Mouse (Mus musculus) G1E (cell line): ENCODE measurements at regions not wholly inside any gene's neighbourhood (a gene's known extent, or its start where the extent isn't known, plus 50 kb on each side); places are given as distances from the start of the nearest gene placed in this dataset.
A peak's percentile ranks its signal among the peaks of the same experiment; 100 is the strongest.

Experiments
- ATAC-seq: 2 replicates; pipeline ENCODE4 v1.8.0; 2016; ENCODE audit warnings: mild to moderate bottlenecking; ENCODE audit not compliant: insufficient number of reproducible peaks, poor library complexity, low FRiP score, severe bottlenecking; ENCODE audit errors: extremely low read depth
- DNase-seq: peaks from one replicate; pipeline ENCODE4 v3.0.0; 2012; ENCODE audit warnings: low spot score
- H3K27me3 ChIP-seq: 2 replicates; pipeline ENCODE4 v1.6.1; 2012; ENCODE audit warnings: mild to moderate bottlenecking, low read length, inconsistent platforms; ENCODE audit not compliant: insufficient read depth
- H3K36me3 ChIP-seq: replicated peaks from 2 replicates; pipeline ENCODE3; 2012; ENCODE audit warnings: mild to moderate bottlenecking, inconsistent platforms
- H3K4me1 ChIP-seq: 2 replicates; pipeline ENCODE4 v1.6.1; 2012; ENCODE audit warnings: low read depth, low read length, inconsistent platforms, mixed read lengths; ENCODE audit not compliant: insufficient read depth
- H3K4me3 ChIP-seq: 2 replicates; pipeline ENCODE4 v1.5.1; 2012; ENCODE audit warnings: low read depth, mild to moderate bottlenecking, inconsistent platforms, low read length, moderate library complexity, mixed read lengths
- H3K9me3 ChIP-seq: replicated peaks from 2 replicates; pipeline ENCODE4 v1.6.1; 2012; ENCODE audit warnings: inconsistent platforms
- CTCF ChIP-seq: IDR thresholded peaks from 2 replicates; pipeline ENCODE4 v1.5.1; 2012; ENCODE audit warnings: low read depth, low read length, inconsistent platforms, mixed read lengths
- GATA1 ChIP-seq: IDR thresholded peaks from 2 replicates; pipeline ENCODE4 v1.6.1; 2012; ENCODE audit warnings: borderline replicate concordance, low read length, inconsistent platforms, mixed read lengths
- GATA2 ChIP-seq: IDR thresholded peaks from 2 replicates; pipeline ENCODE4 v1.6.1; 2012; ENCODE audit warnings: low read depth, low read length, inconsistent platforms, borderline replicate concordance
- POLR2AphosphoS5 ChIP-seq: IDR thresholded peaks from 2 replicates; pipeline ENCODE4 v1.6.1; 2012; ENCODE audit warnings: low read depth, low read length, inconsistent platforms; ENCODE audit not compliant: insufficient replicate concordance
- TAL1 ChIP-seq: conservative IDR thresholded peaks from 2 replicates; pipeline ENCODE4 v1.6.1; 2012; ENCODE audit warnings: low read depth, low read length, inconsistent platforms, mixed read lengths

GRCm38 (mm10) chr16:75263903-75264302, 322.0 kb downstream of the Lipi start:
- Histone ChIP-seq H3K36me3 (no peaks in the 10 kb centered on the region), H3K4me1 (no peaks in the 10 kb centered on the region), H3K27me3 (peaks cover 2% of the 10 kb centered on the region; the same call in 1 of the 2 replicates), H3K9me3 (no peaks in the 10 kb centered on the region), H3K4me3 (no peak overlapping the region)
- no peak for ATAC-seq
- no peak for DNase-seq
- TF ChIP-seq POLR2AphosphoS5 (no peak), GATA1 (no peak), TAL1 (no peak), CTCF (no peak), GATA2 (no peak)

DNA sequence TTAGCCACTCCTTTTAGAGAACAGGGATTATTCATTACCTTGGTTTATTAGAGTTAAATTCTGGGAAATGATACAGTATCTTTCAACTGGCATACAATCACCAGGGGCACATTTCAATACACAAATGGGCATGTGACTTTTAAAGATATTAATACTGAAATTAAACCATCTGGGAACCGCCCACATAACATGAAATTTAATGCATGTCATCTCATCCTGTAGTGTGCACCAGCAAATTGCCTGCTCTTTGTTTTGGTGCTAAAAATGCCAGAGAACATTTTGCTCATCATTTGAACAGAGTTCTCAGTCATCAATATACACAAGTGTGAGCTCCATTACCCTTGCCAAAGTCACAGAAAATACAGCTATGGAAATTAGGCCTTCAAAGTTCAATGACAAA, 330.9 kb downstream of the Lipi start:
- no peak overlapping the region for H3K4me3 ChIP-seq
- no peak for ATAC-seq
- no peaks in the 10 kb centered on the region for H3K27me3 ChIP-seq
- no peak for TF ChIP-seq POLR2AphosphoS5
- no peak for TF ChIP-seq GATA2
- no peak for TF ChIP-seq TAL1
- TF ChIP-seq CTCF: no peak
- no peak for TF ChIP-seq GATA1
- DNase-seq: no peak
- H3K36me3 ChIP-seq: no peaks in the 10 kb centered on the region
- H3K4me1 ChIP-seq: no peaks in the 10 kb centered on the region
- H3K9me3 ChIP-seq: no peaks in the 10 kb centered on the region

- no peaks in the 10 kb centered on the region for H3K9me3 ChIP-seq
- TF ChIP-seq CTCF (no peak), TAL1 (no peak), GATA1 (no peak)
- no peaks in the 10 kb centered on the region for H3K36me3 ChIP-seq
- H3K27me3 ChIP-seq: no peaks in the 10 kb centered on the region
- ATAC-seq: no peak
- H3K4me3 ChIP-seq: no peak overlapping the region
- no peak for DNase-seq
- H3K4me1 ChIP-seq: no peaks in the 10 kb centered on the region
These were observed 336.7 kb downstream of the Lipi start for GRCm38 (mm10) chr16:75249170-75249569.

DNA sequence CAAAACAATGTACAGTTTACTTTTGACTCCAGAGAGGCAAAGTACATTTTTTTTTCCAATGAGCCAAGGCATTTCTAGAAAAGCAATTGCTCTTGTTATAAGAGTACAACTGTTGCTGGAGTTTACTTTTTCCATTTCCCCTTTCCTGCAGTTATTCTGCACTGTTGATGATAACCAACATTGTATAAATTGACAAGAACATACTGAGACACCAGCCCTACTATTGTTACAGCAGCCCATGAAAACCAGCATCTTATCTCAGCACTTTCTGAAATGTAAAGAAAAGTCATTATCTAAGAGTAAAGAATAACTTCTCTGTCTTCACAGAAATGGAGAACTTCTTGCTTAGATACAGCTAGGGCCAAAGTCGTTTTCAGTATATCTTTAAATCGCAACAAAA, 345.5 kb downstream of the Lipi start:
- no peaks in the 10 kb centered on the region for H3K9me3 ChIP-seq
- no peaks in the 10 kb centered on the region for H3K36me3 ChIP-seq
- H3K27me3 ChIP-seq: no peaks in the 10 kb centered on the region
- H3K4me3 ChIP-seq: no peak overlapping the region
- H3K4me1 ChIP-seq: no peaks in the 10 kb centered on the region
- ATAC-seq: no peak
- no peak for DNase-seq
- TF ChIP-seq CTCF: no peak
- no peak for TF ChIP-seq POLR2AphosphoS5
- TF ChIP-seq TAL1: no peak
- no peak for TF ChIP-seq GATA2
- TF ChIP-seq GATA1: no peak

- ATAC-seq (no peak), DNase-seq (no peak)
- no peaks in the 10 kb centered on the region for H3K27me3 ChIP-seq
- no peak overlapping the region for H3K4me3 ChIP-seq
- no peaks in the 10 kb centered on the region for H3K36me3 ChIP-seq
- H3K9me3 ChIP-seq: no peaks in the 10 kb centered on the region
- no peaks in the 10 kb centered on the region for H3K4me1 ChIP-seq
- no peak for TF ChIP-seq GATA1
- TF ChIP-seq TAL1: no peak
- TF ChIP-seq CTCF: no peak
These were observed 353.7 kb downstream of the Lipi start for GRCm38 (mm10) chr16:75232133-75232532.

GRCm38 (mm10) chr16:75193404-75193803, 392.5 kb downstream of the Lipi start:
- H3K36me3 ChIP-seq: no peaks in the 10 kb centered on the region
- no peak for TF ChIP-seq TAL1
- TF ChIP-seq GATA1: no peak
- TF ChIP-seq CTCF: peak; percentile 45
- no peak for TF ChIP-seq GATA2
- TF ChIP-seq POLR2AphosphoS5: no peak
- ATAC-seq (no peak), DNase-seq (no peak)
- H3K27me3 ChIP-seq: no peaks in the 10 kb centered on the region
- H3K9me3 ChIP-seq: no peaks in the 10 kb centered on the region
- H3K4me3 ChIP-seq: no peak overlapping the region
- H3K4me1 ChIP-seq: no peaks in the 10 kb centered on the region

DNA sequence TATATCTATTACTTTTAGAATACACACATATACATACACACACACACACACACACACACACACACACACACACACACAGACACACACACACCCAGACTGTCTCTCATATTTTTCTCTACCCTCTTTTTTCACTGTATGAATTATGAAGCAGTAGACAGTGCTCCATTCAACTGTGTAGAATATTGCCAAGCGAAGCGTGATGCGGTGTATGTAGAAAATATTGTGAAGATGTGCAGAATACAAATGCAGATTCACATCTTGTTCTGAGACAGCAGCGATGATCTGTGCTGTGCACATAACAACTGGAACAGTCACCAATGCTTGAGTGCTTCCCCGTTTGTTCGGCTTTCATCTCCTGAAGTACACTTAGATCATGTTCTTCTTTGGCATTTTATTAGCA, 395.5 kb downstream of the Lipi start:
- Histone ChIP-seq H3K36me3 (no peaks in the 10 kb centered on the region), H3K27me3 (no peaks in the 10 kb centered on the region), H3K4me3 (no peak overlapping the region), H3K9me3 (no peaks in the 10 kb centered on the region), H3K4me1 (no peaks in the 10 kb centered on the region)
- ATAC-seq: no peak
- no peak for TF ChIP-seq CTCF
- TF ChIP-seq GATA1: no peak
- no peak for TF ChIP-seq POLR2AphosphoS5
- no peak for TF ChIP-seq TAL1
- no peak for TF ChIP-seq GATA2
- no peak for DNase-seq
